ENCODE assay signal across 23 mouse cellular contexts in the genomic region with DNA sequence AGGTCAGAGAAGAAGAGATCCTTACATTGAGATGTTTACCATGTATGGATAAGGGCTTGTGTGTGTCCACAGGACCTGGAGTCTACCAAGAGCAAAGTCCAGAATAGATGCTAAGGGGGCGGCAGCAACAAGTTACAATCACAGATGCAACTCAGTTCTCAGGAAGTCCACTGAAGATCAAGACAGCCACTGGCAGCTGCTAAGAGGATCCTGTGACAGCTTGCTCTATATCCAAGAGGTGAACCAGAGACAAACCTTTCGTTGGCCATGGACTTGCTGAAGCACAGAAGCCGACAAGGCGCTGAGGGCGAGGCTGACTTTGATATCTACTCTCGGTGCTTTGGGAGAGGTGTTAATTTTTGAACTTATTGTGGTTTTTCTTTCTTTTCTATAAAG. TPM values are rescaled to one million over a fixed set of nuclear protein-coding genes. Genes with fewer than 3 reads are reported as not detected.
DNase-seq lines count a peak whose midpoint lies in the region; ATAC-seq and TF ChIP-seq lines count a peak whose summit lies in the region.
"Had no signal": no experiment of that assay in that cellular context is flagged by ENCODE, and none has a peak within 500 bp of the region (broad histone marks: within the 10 kb centered on the region; RNA-seq: fewer than 3 reads in every experiment).

No protein-coding gene starts in this region.

- no peak for ATAC-seq in forebrain, embryonic 14.5 days
- no peak for ATAC-seq in forebrain, postnatal 0 days
- no peak for ATAC-seq in hindbrain, embryonic 13.5 days (ENCODE audit: low FRiP score)
- no peak for ATAC-seq in neural tube, embryonic 13.5 days (ENCODE audit: low read depth)
- ATAC-seq in neural tube, embryonic 15.5 days (ENCODE audit: low FRiP score), result no peak
- ATAC-seq: CD4-positive, CD25-positive, alpha-beta regulatory T cell, adult 4 months; inflammation-experienced regulatory T-cells, adult 6 months; midbrain, embryonic 13.5 days had no signal

- H3K4me2 ChIP-seq in forebrain, embryonic 14.5 days (ENCODE audit: low read length), result no peak overlapping the region
- no peak overlapping the region for H3K4me2 ChIP-seq in forebrain, postnatal 0 days (ENCODE audit: low read depth)
- H3K4me2 ChIP-seq in hindbrain, embryonic 13.5 days, result no peak overlapping the region
- H3K4me2 ChIP-seq in neural tube, embryonic 13.5 days, result no peak overlapping the region
- H3K4me2 ChIP-seq in neural tube, embryonic 15.5 days, result no peak overlapping the region
- H3K4me2 ChIP-seq: embryonic facial prominence, embryonic 15.5 days; hindbrain, embryonic 14.5 days; limb, embryonic 15.5 days; midbrain, embryonic 13.5 days; neural tube, embryonic 12.5 days had no signal

- H3K9me3 ChIP-seq in forebrain, embryonic 14.5 days (replicated peaks; ENCODE audit: control insufficient read depth, low read length), result no peaks in the 10 kb centered on the region
- H3K9me3 ChIP-seq in forebrain, postnatal 0 days (ENCODE audit: low read length), result no peaks in the 10 kb centered on the region
- H3K9me3 ChIP-seq in hindbrain, embryonic 13.5 days, result no peaks in the 10 kb centered on the region
- H3K9me3 ChIP-seq in hindbrain, embryonic 10.5 days, result no peaks in the 10 kb centered on the region
- no peaks in the 10 kb centered on the region for H3K9me3 ChIP-seq in neural tube, embryonic 13.5 days
- H3K9me3 ChIP-seq in neural tube, embryonic 15.5 days (replicated peaks), result no peaks in the 10 kb centered on the region
- H3K9me3 ChIP-seq: embryonic facial prominence, embryonic 15.5 days; limb, embryonic 15.5 days; midbrain, embryonic 13.5 days; neural tube, embryonic 12.5 days had no signal

- peaks cover 14% of the 10 kb centered on the region for H3K4me1 ChIP-seq in forebrain, embryonic 14.5 days (ENCODE audit: control insufficient read depth, insufficient read depth, low read length)
- H3K4me1 ChIP-seq in forebrain, postnatal 0 days (ENCODE audit: insufficient read depth), result no peaks in the 10 kb centered on the region
- peaks cover 25% of the 10 kb centered on the region for H3K4me1 ChIP-seq in hindbrain, embryonic 13.5 days (replicated peaks)
- H3K4me1 ChIP-seq in hindbrain, embryonic 10.5 days (replicated peaks), result peaks cover 19% of the 10 kb centered on the region
- peaks cover 43% of the 10 kb centered on the region for H3K4me1 ChIP-seq in neural tube, embryonic 13.5 days (replicated peaks)
- peaks cover 29% of the 10 kb centered on the region for H3K4me1 ChIP-seq in neural tube, embryonic 15.5 days

- H3K27ac ChIP-seq in forebrain, embryonic 14.5 days (ENCODE audit: low read depth, low read length), result peak overlapping the region; percentile 85; the same call in 1 of the 2 replicates
- no peak overlapping the region for H3K27ac ChIP-seq in forebrain, postnatal 0 days (ENCODE audit: low read depth, low read length)
- H3K27ac ChIP-seq in hindbrain, embryonic 13.5 days, result peak overlapping the region; percentile 36; the same call in 1 of the 2 replicates
- H3K27ac ChIP-seq in hindbrain, embryonic 10.5 days, result no peak overlapping the region
- H3K27ac ChIP-seq in neural tube, embryonic 13.5 days (replicated peaks), result peak overlapping the region; percentile 90
- no peak overlapping the region for H3K27ac ChIP-seq in neural tube, embryonic 15.5 days (replicated peaks)
- H3K27ac ChIP-seq: embryonic facial prominence, embryonic 15.5 days; left cerebral cortex, adult 2 months; limb, embryonic 15.5 days; liver, embryonic 14.5 days; midbrain, embryonic 13.5 days; neural tube, embryonic 12.5 days had no signal

- no peaks in the 10 kb centered on the region for H3K27me3 ChIP-seq in forebrain, embryonic 14.5 days (replicated peaks; ENCODE audit: control insufficient read depth, insufficient read depth, low read length)
- no peaks in the 10 kb centered on the region for H3K27me3 ChIP-seq in forebrain, postnatal 0 days (ENCODE audit: insufficient read depth, low read length)
- no peaks in the 10 kb centered on the region for H3K27me3 ChIP-seq in hindbrain, embryonic 13.5 days
- no peaks in the 10 kb centered on the region for H3K27me3 ChIP-seq in hindbrain, embryonic 10.5 days (ENCODE audit: insufficient read depth, poor library complexity, severe bottlenecking)
- no peaks in the 10 kb centered on the region for H3K27me3 ChIP-seq in neural tube, embryonic 13.5 days
- no peaks in the 10 kb centered on the region for H3K27me3 ChIP-seq in neural tube, embryonic 15.5 days (replicated peaks)
- H3K27me3 ChIP-seq: embryonic facial prominence, embryonic 15.5 days; limb, embryonic 15.5 days; midbrain, embryonic 13.5 days; neural tube, embryonic 12.5 days had no signal

- H3K36me3 ChIP-seq in forebrain, embryonic 14.5 days (ENCODE audit: control insufficient read depth, insufficient read depth, low read length), result peaks cover 15% of the 10 kb centered on the region; the same call in 1 of the 2 replicates
- H3K36me3 ChIP-seq in forebrain, postnatal 0 days (ENCODE audit: insufficient read depth), result peaks cover 15% of the 10 kb centered on the region
- H3K36me3 ChIP-seq in hindbrain, embryonic 13.5 days, result peaks cover 30% of the 10 kb centered on the region
- peaks cover 42% of the 10 kb centered on the region for H3K36me3 ChIP-seq in hindbrain, embryonic 10.5 days
- peaks cover 18% of the 10 kb centered on the region for H3K36me3 ChIP-seq in neural tube, embryonic 13.5 days
- peaks cover 21% of the 10 kb centered on the region; the same call in 1 of the 2 replicates for H3K36me3 ChIP-seq in neural tube, embryonic 15.5 days

- no peak overlapping the region for H3K9ac ChIP-seq in forebrain, embryonic 14.5 days (ENCODE audit: low read length)
- no peak overlapping the region for H3K9ac ChIP-seq in forebrain, postnatal 0 days
- H3K9ac ChIP-seq in hindbrain, embryonic 13.5 days, result no peak overlapping the region
- H3K9ac ChIP-seq in neural tube, embryonic 13.5 days, result no peak overlapping the region
- H3K9ac ChIP-seq in neural tube, embryonic 15.5 days (replicated peaks), result no peak overlapping the region
- H3K9ac ChIP-seq: embryonic facial prominence, embryonic 15.5 days; hindbrain, embryonic 14.5 days; limb, embryonic 15.5 days; liver, embryonic 14.5 days; midbrain, embryonic 13.5 days; neural tube, embryonic 12.5 days had no signal

- 93% methylated on average over 6 of the region's 6 CpGs for WGBS in forebrain, embryonic 14.5 days
- WGBS in forebrain, postnatal 0 days, result 86% methylated on average over 6 of the region's 6 CpGs
- WGBS in hindbrain, embryonic 13.5 days, result 97% methylated on average over 6 of the region's 6 CpGs
- WGBS in hindbrain, embryonic 10.5 days, result 96% methylated on average over 6 of the region's 6 CpGs
- WGBS in neural tube, embryonic 13.5 days, result 98% methylated on average over 6 of the region's 6 CpGs
- whole genome bisulfite sequencing in neural tube, embryonic 15.5 days, result 94% methylated on average over 6 of the region's 6 CpGs

- no peak overlapping the region for H3K4me3 ChIP-seq in forebrain, embryonic 14.5 days (ENCODE audit: low read depth, low read length)
- H3K4me3 ChIP-seq in forebrain, postnatal 0 days (ENCODE audit: low read depth, low read length), result no peak overlapping the region
- H3K4me3 ChIP-seq in hindbrain, embryonic 13.5 days, result no peak overlapping the region
- no peak overlapping the region for H3K4me3 ChIP-seq in hindbrain, embryonic 10.5 days
- H3K4me3 ChIP-seq in neural tube, embryonic 13.5 days, result no peak overlapping the region
- H3K4me3 ChIP-seq in neural tube, embryonic 15.5 days (replicated peaks), result no peak overlapping the region
- H3K4me3 ChIP-seq: embryonic facial prominence, embryonic 15.5 days; left cerebral cortex, adult 2 months; limb, embryonic 15.5 days; midbrain, embryonic 13.5 days; neural tube, embryonic 12.5 days had no signal

- no peak for TF ChIP-seq CTCF in forebrain, postnatal 0 days (IDR thresholded peaks at IDR 0.05; ENCODE audit: low read depth)

- no peak for DNase-seq in forebrain, embryonic 14.5 days (ENCODE audit: low spot score)
- DNase-seq in forebrain, postnatal 0 days, result no peak
- DNase-seq in hindbrain, embryonic 10.5 days (ENCODE audit: low spot score), result no peak
- DNase-seq in adrenal gland, postnatal 4 days (ENCODE audit: low spot score in 2 of 2), result no peak
- DNase-seq: gastrocnemius, postnatal 25 days; heart, adult 18-20 months; kidney, adult 18-20 months; kidney, postnatal 4 days; layer of hippocampus, adult 9-11 months had no signal

RNA-seq across cellular contexts. Expression of a gene that starts 28.0 kb away (rescaled TPM):
- 41.2 and 44.2 TPM in 2 replicates for polyA plus RNA-seq in forebrain, embryonic 14.5 days (2014; fragmentation: Nextera tagmentation; extraction: Ambion mirVana)
- 53.4 and 60.3 TPM in 2 replicates for total RNA-seq in forebrain, postnatal 0 days (2014; rRNA removed)
- 43.4 and 47.0 TPM in 2 replicates for polyA plus RNA-seq in forebrain, postnatal 0 days (2015; fragmentation: Nextera tagmentation; extraction: Ambion mirVana)
- 55.4 and 55.6 TPM in 2 replicates for polyA plus RNA-seq in hindbrain, embryonic 13.5 days (2015; fragmentation: Nextera tagmentation; extraction: Ambion mirVana)
- 61.6 and 63.9 TPM in 2 replicates for polyA plus RNA-seq in hindbrain, embryonic 10.5 days (2016; fragmentation: Nextera tagmentation; extraction: Ambion mirVana)
- 51.0 and 51.6 TPM in 2 replicates for polyA plus RNA-seq in neural tube, embryonic 13.5 days (2015; fragmentation: Nextera tagmentation; extraction: Ambion mirVana)
- 41.5 and 42.8 TPM in 2 replicates for polyA plus RNA-seq in neural tube, embryonic 15.5 days (2015; fragmentation: Nextera tagmentation; extraction: Ambion mirVana)
- total RNA-seq in adrenal gland, postnatal 4 days (2021), result 10 to 100 TPM; 94.4 to 94.5 TPM
- total RNA-seq: common myeloid progenitor, adult 5-6 weeks; megakaryocyte, adult 5-6 weeks had no signal

Comparison
In these comparisons a context has a peak if more than half of its experiments do, and no peak if none do; other contexts are left out.
1. H3K27ac ChIP-seq: peak in forebrain, embryonic 14.5 days (single experiment), hindbrain, embryonic 13.5 days (single experiment) and neural tube, embryonic 13.5 days (single experiment); none in forebrain, postnatal 0 days (single experiment), hindbrain, embryonic 10.5 days (single experiment) and neural tube, embryonic 15.5 days (single experiment).